Mouse (Mus musculus): ENCODE measurements around the gene Hoxd3. TPM values are rescaled to one million over a fixed set of nuclear protein-coding genes. Genes with fewer than 3 reads are reported as not detected.

Gene Hoxd3
- polyA plus RNA-seq, 1 experiment from 2014 or later, result 0.08 TPM

DNA sequence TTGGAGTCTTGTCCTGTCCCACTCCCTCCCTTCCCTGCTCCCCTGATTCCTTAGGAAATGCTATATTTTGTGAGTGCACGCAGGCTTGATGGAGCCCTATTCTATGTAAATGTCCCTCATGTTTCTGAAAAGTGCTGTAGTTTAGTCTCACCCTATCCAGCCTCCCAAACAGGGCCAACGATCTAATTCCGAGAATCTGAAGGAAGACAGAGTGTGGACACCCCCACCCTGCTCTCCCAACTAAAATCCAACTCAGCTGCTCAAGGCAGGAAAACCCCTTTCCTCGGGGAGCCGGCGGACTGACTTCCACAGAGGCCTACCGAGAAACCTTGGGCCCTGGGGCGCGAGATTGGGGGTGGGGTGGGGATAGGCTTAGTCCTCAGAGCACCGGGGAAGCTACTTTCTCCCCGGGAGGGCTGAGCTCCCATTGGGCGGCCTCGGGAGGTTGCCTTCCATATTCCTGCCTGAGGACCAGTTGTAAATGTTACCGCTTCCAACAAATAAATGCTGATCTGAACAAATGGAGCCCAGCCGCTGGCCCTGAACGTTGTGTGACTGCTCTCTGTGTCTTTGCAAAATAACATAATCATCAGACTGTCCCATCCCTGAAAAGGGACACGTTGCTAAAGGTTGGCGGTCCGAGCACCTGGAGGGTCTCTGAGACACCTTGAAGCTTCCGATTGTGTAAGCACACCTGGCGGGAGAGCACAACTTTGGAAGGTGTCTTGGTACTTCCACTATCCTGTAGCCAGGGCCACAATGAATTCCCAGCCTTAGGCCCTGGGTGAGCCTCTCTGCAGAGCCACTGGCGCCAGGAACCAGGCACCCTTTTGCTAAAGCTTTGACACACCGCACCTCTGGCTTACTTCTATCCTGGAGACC lies 11.8 kb upstream of the Hoxd3 start:
- Histone ChIP-seq H3K4me1 (replicated peaks; ENCODE audit: control insufficient read depth, insufficient read depth, low read length) (peaks cover 4% of the 10 kb centered on the region), H3K27ac (ENCODE audit: low read depth, low read length) (no peak overlapping the region), H3K36me3 (ENCODE audit: control insufficient read depth, insufficient read depth, low read length) (no peaks in the 10 kb centered on the region), H3K4me2 (ENCODE audit: low read depth, low read length, severe bottlenecking) (no peak overlapping the region), H3K9ac (ENCODE audit: low read length) (no peak overlapping the region), H3K9me3 (ENCODE audit: control insufficient read depth, low read length) (no peaks in the 10 kb centered on the region), H3K27me3 (ENCODE audit: control insufficient read depth, insufficient read depth, low read length) (peaks cover 97% of the 10 kb centered on the region), H3K4me3 (ENCODE audit: low read depth, low read length) (no peak overlapping the region)
- 2% methylated on average over 23 of the region's 23 CpGs for WGBS
- ATAC-seq (replicated peaks; ENCODE audit: low FRiP score) (no peak), DNase-seq (ENCODE audit: low spot score) (peak; percentile 58)

DNA sequence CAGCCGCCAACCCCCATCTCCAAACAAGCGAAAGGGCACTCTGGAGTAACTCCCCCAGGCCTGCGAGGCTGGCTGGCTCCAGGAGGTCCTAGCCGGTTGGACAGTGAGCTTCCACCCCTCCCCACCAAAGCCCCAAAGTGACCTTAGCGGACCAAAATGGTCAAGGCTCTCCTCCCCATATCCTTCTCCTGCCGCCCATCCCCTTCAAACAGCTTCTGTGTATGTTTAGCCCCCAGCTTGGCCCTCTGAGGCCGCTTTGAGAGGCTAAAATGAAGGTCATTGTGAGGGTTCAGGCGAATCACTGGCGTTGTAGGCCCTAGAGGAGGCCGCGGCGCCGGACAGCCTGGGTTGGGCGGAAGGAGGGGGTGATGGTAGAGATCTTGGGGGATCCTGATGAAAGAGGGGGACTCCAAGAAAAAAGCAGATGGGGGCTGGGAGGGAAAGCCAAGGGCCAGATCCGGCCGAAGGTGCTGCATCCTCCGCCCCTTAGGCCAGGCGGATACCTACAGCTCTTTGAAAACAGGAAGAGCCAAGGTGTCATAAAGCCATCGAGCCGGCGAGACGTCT lies 11.1 kb upstream of the Hoxd3 start:
- peak; percentile 55 for DNase-seq (ENCODE audit: low spot score)

DNA sequence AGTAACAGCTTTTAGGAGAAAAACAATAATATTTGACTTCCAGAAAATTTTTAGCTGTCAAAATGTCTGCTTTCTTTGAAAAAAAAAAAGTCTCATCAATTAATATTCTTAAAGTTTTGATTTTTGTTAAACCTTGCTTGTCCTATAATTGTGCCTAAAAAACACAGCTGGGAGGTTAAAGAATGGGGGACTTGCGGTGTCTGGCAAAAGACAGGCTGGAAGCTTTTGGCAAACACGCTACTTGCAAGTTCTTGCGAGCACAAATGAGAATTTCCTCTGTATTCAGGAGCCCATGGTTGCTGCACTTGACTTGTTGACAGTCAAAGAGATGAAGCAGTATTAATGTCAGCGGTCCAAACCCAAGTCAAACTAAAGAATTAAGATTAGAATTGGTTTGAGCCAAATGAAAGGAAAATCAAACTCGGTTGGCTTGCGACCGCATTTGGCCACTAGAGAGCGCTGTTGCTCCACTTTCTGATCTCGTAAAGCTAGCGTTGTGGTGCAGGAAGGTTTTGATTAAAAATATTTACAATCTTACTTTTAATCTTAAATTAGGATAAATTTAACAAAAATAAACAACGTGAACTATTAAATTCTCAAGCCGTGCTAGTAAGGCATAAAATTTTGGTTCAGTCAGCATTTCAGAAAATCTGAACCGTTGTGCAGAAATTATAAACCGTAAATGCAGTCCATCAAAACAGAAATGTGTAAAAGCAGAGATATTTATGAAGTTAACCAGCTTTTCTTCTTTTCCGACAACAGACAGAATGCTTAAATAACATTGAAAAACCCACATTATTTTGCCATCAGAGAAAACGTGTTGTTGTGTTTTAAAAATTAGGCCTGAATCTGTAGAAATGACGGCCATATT lies 9.5 kb upstream of the Hoxd3 start:
- no peak overlapping the region for H3K4me3 ChIP-seq (ENCODE audit: low read depth, low read length)
- H3K4me2 ChIP-seq (ENCODE audit: low read depth, low read length, severe bottlenecking), result no peak overlapping the region
- no peak for ATAC-seq (replicated peaks; ENCODE audit: low FRiP score)
- H3K27me3 ChIP-seq (ENCODE audit: control insufficient read depth, insufficient read depth, low read length), result peaks cover 96% of the 10 kb centered on the region
- WGBS, result 12% methylated on average over 17 of the region's 17 CpGs
- H3K4me1 ChIP-seq (replicated peaks; ENCODE audit: control insufficient read depth, insufficient read depth, low read length), result peaks cover 9% of the 10 kb centered on the region
- no peaks in the 10 kb centered on the region for H3K36me3 ChIP-seq (ENCODE audit: control insufficient read depth, insufficient read depth, low read length)
- H3K9me3 ChIP-seq (ENCODE audit: control insufficient read depth, low read length), result no peaks in the 10 kb centered on the region
- peak; percentile 89 for DNase-seq (ENCODE audit: low spot score)
- H3K9ac ChIP-seq (ENCODE audit: low read length), result no peak overlapping the region
- no peak overlapping the region for H3K27ac ChIP-seq (ENCODE audit: low read depth, low read length)

More for the DNA sequence above, 11.1 kb upstream of the Hoxd3 start:
- WGBS, result under 1% methylated on average over 22 of the region's 22 CpGs
- ATAC-seq (replicated peaks; ENCODE audit: low FRiP score), result no peak
- Histone ChIP-seq H3K27me3 (ENCODE audit: control insufficient read depth, insufficient read depth, low read length) (peaks cover 97% of the 10 kb centered on the region), H3K9me3 (ENCODE audit: control insufficient read depth, low read length) (no peaks in the 10 kb centered on the region), H3K9ac (ENCODE audit: low read length) (no peak overlapping the region), H3K36me3 (ENCODE audit: control insufficient read depth, insufficient read depth, low read length) (no peaks in the 10 kb centered on the region), H3K4me2 (ENCODE audit: low read depth, low read length, severe bottlenecking) (no peak overlapping the region), H3K4me3 (ENCODE audit: low read depth, low read length) (no peak overlapping the region), H3K4me1 (replicated peaks; ENCODE audit: control insufficient read depth, insufficient read depth, low read length) (peaks cover 9% of the 10 kb centered on the region), H3K27ac (ENCODE audit: low read depth, low read length) (no peak overlapping the region)

DNA sequence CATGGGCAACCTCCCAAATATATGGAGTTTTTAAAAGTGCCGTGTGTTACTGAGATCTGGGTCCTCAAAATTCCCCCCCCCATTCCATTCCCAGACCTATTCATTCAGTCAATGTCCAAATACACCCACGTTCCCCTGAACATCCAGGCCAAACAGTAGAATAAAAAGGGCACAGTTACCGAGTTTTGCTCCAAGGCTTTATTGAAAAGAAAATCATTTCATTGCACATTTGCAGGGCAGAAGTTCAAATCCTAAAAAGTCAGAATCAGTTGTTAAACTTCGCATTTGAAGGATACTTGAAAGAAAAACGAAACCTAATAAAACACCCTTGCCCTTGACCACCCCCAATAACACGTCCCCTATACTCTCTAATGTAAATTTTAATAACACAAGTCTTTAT lies 8.9 kb upstream of the Hoxd3 start:
- H3K4me1 ChIP-seq (replicated peaks; ENCODE audit: control insufficient read depth, insufficient read depth, low read length), result peaks cover 9% of the 10 kb centered on the region
- WGBS, result 15% methylated on average over 6 of the region's 6 CpGs
- no peak overlapping the region for H3K9ac ChIP-seq (ENCODE audit: low read length)
- DNase-seq (ENCODE audit: low spot score) (peak; percentile 31), ATAC-seq (replicated peaks; ENCODE audit: low FRiP score) (no peak)
- no peaks in the 10 kb centered on the region for H3K36me3 ChIP-seq (ENCODE audit: control insufficient read depth, insufficient read depth, low read length)
- H3K9me3 ChIP-seq (ENCODE audit: control insufficient read depth, low read length), result no peaks in the 10 kb centered on the region
- no peak overlapping the region for H3K4me2 ChIP-seq (ENCODE audit: low read depth, low read length, severe bottlenecking)
- H3K27ac ChIP-seq (ENCODE audit: low read depth, low read length), result no peak overlapping the region
- H3K4me3 ChIP-seq (ENCODE audit: low read depth, low read length), result no peak overlapping the region
- peaks cover 96% of the 10 kb centered on the region for H3K27me3 ChIP-seq (ENCODE audit: control insufficient read depth, insufficient read depth, low read length)

DNA sequence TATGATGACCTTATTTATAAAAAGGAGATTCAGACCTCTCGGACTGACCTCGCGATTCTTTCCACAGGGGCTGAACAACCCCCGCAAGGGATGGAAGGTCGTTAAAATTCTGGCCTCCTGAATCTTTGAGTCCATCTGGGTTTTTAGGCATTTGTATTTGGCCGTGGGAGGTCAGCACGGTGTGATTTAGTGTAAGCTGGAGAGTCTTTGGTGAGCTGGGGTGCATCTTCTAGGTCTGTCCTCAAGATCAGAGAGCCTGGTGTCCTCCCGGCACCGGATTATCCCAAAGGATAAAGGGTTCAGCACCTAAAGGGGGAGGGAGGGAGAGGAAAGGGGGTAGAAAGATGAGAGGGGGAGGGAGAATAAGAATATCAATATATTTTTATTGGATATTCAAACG lies 8.4 kb upstream of the Hoxd3 start:
- peak; percentile 50 for DNase-seq (ENCODE audit: low spot score)
- Histone ChIP-seq H3K4me2 (ENCODE audit: low read depth, low read length, severe bottlenecking) (no peak overlapping the region), H3K4me1 (replicated peaks; ENCODE audit: control insufficient read depth, insufficient read depth, low read length) (peaks cover 6% of the 10 kb centered on the region)

DNA sequence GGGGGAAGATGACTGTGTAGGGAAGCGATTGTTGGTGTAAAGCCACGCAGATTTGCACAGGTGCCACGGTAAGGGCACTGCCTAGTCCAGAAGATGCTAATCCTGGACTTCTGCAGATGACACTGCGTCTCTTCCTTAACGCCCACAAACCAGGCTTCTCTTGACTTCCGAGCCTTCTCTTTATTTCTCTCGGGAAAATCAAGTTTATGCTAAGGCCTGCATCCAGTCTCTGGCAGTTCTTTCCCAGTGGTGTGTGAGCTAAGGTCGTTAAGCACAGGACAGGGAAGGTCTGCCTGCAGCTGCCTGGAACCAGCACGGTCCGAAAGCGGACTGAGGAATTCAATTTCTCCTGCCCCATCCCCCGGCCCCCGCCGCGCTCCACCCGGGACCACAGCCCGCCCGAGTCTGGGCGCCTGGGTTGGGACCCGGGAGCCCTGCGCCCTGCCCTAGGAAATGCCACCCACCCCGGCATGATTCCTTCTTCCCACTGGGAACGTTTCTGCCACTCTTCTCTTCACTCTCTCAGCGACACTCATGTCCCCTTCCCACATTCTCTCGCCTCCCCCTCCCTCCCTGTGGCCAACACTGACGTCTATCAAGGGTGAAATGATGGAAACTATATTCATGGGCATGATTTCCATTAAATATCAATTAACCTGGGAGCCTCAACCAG lies 7.9 kb upstream of the Hoxd3 start:
- Histone ChIP-seq H3K9ac (ENCODE audit: low read length) (no peak overlapping the region), H3K4me1 (replicated peaks; ENCODE audit: control insufficient read depth, insufficient read depth, low read length) (peaks cover 6% of the 10 kb centered on the region), H3K27me3 (ENCODE audit: control insufficient read depth, insufficient read depth, low read length) (peaks cover 96% of the 10 kb centered on the region), H3K36me3 (ENCODE audit: control insufficient read depth, insufficient read depth, low read length) (no peaks in the 10 kb centered on the region), H3K4me2 (ENCODE audit: low read depth, low read length, severe bottlenecking) (no peak overlapping the region), H3K4me3 (ENCODE audit: low read depth, low read length) (no peak overlapping the region), H3K27ac (ENCODE audit: low read depth, low read length) (no peak overlapping the region), H3K9me3 (ENCODE audit: control insufficient read depth, low read length) (no peaks in the 10 kb centered on the region)
- DNase-seq (ENCODE audit: low spot score) (peak; percentile 57), ATAC-seq (replicated peaks; ENCODE audit: low FRiP score) (no peak)
- 2% methylated on average over 26 of the region's 26 CpGs for WGBS

More for the DNA sequence above, 8.4 kb upstream of the Hoxd3 start:
- Histone ChIP-seq H3K27me3 (ENCODE audit: control insufficient read depth, insufficient read depth, low read length) (peaks cover 96% of the 10 kb centered on the region), H3K4me3 (ENCODE audit: low read depth, low read length) (no peak overlapping the region), H3K27ac (ENCODE audit: low read depth, low read length) (no peak overlapping the region), H3K36me3 (ENCODE audit: control insufficient read depth, insufficient read depth, low read length) (no peaks in the 10 kb centered on the region), H3K9me3 (ENCODE audit: control insufficient read depth, low read length) (no peaks in the 10 kb centered on the region), H3K9ac (ENCODE audit: low read length) (no peak overlapping the region)
- no peak for ATAC-seq (replicated peaks; ENCODE audit: low FRiP score)
- WGBS, result 6% methylated on average over 10 of the region's 10 CpGs

DNA sequence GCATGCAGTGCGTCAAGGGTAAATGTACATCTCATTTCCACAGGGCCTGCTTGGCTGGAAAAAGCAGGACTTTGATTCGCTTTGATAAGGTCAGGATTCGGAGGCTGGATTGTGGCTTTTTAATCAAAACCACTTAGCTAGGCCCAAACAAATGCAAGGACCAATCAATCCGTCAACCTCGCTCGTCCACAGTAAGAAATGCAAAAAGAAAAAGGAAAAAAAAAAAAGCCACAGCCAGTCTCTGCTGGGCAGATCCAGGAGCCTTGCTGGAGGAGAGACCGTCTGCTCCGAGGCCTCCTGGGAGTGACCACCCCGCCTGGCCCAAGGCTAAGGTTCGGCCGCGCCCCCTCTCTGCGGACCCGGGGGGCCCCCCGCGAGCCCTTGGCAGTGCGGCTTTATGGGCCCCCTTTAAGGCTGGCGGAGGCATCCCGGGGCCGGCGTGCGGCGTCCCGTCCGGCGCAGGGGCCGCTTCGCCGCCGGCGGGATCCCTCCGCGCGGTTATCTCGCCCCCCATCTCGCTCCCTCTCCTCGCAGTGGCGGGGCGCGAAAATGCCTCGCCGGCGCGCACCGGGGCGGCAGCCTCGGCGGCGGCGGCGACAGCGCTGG lies 7.2 kb upstream of the Hoxd3 start, which contains the start of gene Hoxd8:
TSS of gene Hoxd8 (plus strand) at position 223 of the 606 bp plus-strand sequence.
- peak; percentile 74 for DNase-seq (ENCODE audit: low spot score)
- H3K9me3 ChIP-seq (ENCODE audit: control insufficient read depth, low read length), result no peaks in the 10 kb centered on the region
- peak within 1 kb of the TSS; percentile 48 for H3K4me2 ChIP-seq (ENCODE audit: low read depth, low read length, severe bottlenecking)
- H3K9ac ChIP-seq (ENCODE audit: low read length), result peak within 1 kb of the TSS; percentile 6; the same call in 1 of the 2 replicates
- H3K4me3 ChIP-seq (ENCODE audit: low read depth, low read length), result peak within 1 kb of the TSS; percentile 27
- H3K27me3 ChIP-seq (ENCODE audit: control insufficient read depth, insufficient read depth, low read length), result peaks cover 96% of the 10 kb centered on the region
- 1% methylated on average over 37 of the region's 52 CpGs for WGBS
- no peak within 1 kb of the TSS for H3K27ac ChIP-seq (ENCODE audit: low read depth, low read length)
- H3K4me1 ChIP-seq (replicated peaks; ENCODE audit: control insufficient read depth, insufficient read depth, low read length), result peaks cover 6% of the 10 kb centered on the region
- no peaks in the 10 kb centered on the region for H3K36me3 ChIP-seq (ENCODE audit: control insufficient read depth, insufficient read depth, low read length)
- 0 out of 2 replicates have a peak, but pooled peaks have one; percentile 33 for ATAC-seq (replicated peaks; ENCODE audit: low FRiP score)

Measured in forebrain, embryonic 11.5 days (tissue).